Mouse (Mus musculus) fibroblast of lung, adult 2 months (primary cell): Measurements from ENCODE around the gene Atp9a.
A peak's percentile ranks its signal among the peaks of the same experiment; 100 is the strongest.
"Not testable (repeated sequence)": the region's sequence is repeated elsewhere in the genome, so short reads cannot be mapped to it uniquely, and the experiment has no call there.

Source experiments
- DNase-seq: peaks from one replicate; pipeline ENCODE4 v3.0.0-alpha.2; 2011; ENCODE audit warnings: low read depth

Atp9a gene

GRCm38 (mm10) chr2:168742059-168742627, at the start of gene Atp9a:
Atp9a (minus strand) TSS chr2:168742409.
- DNase-seq: no peak

- peak; percentile 3 for DNase-seq
Measured at GRCm38 (mm10) chr2:168791115-168791802, 49.0 kb upstream of the Atp9a start.

- no peak for DNase-seq
Measured at GRCm38 (mm10) chr2:168786174-168786573, 44.0 kb upstream of the Atp9a start.

GRCm38 (mm10) chr2:168780596-168780995, 38.4 kb upstream of the Atp9a start:
- no peak for DNase-seq

- no peak for DNase-seq
Measured at GRCm38 (mm10) chr2:168780024-168780423, 37.8 kb upstream of the Atp9a start.

DNA sequence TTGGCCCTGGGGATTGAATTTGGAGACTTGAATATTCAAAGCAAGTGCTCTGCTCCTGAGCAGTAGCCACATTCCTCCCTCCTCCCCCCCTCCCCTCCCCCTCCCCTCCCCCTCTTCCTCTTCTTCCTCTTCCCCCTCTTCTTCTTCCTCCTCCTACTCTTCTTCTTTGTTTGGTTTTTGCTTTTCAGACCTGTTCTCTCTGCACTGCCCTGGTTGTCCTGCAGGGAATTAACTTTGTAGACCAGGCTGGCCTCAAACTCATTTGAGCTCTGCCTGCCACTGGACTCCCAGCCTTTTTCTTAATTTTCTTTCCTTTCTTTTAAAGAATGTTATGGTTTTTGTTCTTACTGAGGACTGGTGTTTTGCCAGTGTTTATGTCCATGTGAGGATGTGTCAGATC, 35.3 kb upstream of the Atp9a start:
- no peak for DNase-seq

DNA sequence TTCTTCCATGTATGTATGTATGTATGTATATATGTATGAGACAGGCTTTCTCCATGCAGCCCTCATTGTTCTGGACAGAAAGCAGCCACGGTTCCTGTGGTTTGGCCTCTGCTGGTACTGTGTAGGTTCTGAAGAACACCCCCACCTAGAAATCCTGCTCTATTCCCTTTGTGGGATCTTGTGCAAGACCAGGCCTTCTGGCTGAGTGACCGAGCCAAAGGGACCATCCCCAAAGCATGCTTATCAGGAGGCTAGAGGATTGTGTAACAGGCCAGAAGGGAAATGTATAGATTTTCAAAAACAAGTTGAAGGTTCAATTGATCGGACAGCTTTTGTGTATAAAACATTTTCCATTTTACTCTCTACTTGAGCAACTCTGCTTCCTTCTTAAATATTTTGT, 34.0 kb upstream of the Atp9a start:
- DNase-seq: no peak

DNA sequence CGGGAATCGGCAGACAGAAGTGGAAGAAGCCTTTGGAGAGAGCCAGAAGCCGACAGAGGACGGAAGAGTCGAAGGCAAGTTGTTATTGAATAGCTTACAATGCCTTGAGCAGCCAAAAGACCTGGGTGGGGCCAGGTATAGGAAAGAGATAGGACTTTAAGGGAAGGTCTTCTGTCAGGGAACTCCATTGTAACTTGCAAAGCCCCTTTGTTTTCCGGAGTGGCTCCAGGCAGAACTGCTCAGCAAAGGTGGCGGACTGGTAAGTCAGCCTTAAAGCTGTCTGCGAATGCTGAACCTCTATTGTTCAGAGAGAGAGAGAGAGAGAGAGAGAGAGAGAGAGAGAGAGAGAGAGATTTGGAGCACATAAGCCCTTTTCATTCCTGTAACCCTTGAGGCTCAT, 27.1 kb upstream of the Atp9a start:
- no peak for DNase-seq

DNA sequence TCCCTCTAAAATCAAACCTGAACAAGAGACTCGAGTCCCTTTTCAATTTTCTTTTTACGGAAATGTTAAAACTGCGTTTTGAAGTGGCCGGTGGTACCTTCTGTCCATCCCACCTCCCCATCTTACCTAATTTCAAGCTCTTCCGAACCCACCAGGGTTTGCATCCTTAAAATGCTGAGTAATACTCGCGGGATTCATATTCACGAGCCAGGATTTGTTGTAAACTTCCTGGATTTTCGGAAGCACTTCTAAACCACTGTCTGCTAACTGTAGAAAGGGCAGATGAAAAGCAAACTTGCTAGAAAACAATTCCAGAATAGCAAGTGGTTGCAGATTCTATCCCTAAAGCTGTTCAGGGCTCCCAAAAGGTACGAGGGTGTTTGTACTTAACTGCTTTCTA, 25.4 kb upstream of the Atp9a start, which contains the start of gene Sall4:
TSS of gene Sall4 (minus strand) at position 362 of the 400 bp plus-strand sequence.
- no peak for DNase-seq

- no peak for DNase-seq
Measured at GRCm38 (mm10) chr2:168766538-168767361, 24.5 kb upstream of the Atp9a start.

GRCm38 (mm10) chr2:168765696-168766537, 23.7 kb upstream of the Atp9a start:
- DNase-seq: no peak

GRCm38 (mm10) chr2:168765065-168765681, 23.0 kb upstream of the Atp9a start:
- DNase-seq: no peak

DNA sequence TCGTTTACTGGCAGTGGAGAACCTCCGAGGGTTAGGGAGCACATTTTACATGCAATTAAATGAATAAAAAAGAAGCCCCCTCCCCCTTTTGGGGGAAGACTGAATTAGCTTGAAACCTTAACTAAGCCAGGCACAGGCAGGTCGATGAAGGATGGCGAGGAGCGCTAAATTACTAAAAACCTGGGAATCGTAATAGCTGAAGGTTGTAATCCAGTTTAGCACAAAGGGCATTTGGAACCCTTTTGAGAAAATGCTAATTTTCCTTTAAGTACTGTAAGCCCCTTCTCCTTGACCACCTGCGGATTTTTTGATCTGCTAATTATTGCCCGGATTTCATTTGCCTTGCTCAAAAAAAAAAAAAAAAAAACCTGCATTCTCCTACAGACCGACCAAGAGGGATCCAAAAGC, 22.3 kb upstream of the Atp9a start:
- DNase-seq: no peak

DNA sequence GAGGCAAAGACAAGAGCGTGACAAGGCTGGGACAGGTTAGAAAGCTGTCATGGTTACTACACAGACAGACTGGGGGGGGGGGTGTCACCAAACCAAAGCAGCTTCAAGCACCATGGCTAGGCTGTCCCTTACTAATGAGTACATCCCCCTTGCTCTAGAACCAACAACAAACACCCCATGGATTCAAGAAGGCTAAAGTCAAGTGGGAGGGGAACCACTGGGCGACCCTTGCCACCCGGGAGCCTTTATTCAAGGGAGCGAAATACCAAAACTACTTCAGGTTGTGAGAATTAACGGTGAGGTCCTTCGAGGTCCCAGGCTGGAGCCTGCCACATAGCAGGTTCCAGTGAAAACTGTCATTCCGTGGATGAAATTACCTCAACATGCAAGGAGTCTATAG, 21.6 kb upstream of the Atp9a start:
- DNase-seq: no peak

GRCm38 (mm10) chr2:168762411-168762815, 20.2 kb upstream of the Atp9a start:
- DNase-seq: no peak

DNA sequence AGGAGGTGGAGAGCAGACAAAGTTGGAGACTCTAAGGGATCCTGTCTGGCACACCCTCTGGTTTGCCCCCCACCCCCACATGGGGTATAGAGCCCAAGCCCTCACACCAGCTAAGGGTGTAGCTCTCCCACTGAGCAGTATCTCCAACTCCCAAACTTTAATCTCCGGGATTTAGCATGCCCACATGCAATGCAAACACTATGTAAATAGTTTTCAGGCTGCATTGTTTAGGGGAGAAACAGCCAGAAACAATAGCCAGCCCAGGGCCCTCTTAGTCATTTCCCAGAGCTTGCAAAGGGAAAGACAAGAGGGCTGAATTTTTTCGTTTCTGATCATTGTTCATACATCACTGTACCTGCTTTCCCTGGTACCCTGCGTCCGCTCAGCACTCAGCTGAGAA, 19.7 kb upstream of the Atp9a start:
- DNase-seq: no peak

- no peak for DNase-seq
Measured at GRCm38 (mm10) chr2:168761141-168761540, 18.9 kb upstream of the Atp9a start.

GRCm38 (mm10) chr2:168744406-168744805, 2.2 kb upstream of the Atp9a start:
- DNase-seq: not testable (repeated sequence)

DNA sequence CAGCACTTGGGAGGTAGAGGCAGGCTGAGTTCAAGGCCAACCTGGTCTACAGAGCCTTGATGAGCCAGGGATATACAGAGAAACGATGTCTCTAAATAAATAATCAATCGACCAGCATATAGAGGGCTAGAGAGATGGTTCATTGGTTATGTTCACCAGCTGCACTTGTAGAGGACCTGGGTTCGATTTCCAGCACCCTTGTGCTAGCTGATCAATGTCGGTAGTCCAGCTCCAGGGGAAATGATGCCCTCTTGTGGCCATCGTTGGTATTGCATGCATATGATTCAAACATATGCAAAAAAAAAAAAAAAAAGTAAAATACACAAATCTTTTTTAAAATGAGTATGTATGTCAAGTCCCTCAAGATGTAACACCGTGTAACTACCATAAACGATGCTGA, 440 bp upstream of the Atp9a start:
- no peak for DNase-seq

DNA sequence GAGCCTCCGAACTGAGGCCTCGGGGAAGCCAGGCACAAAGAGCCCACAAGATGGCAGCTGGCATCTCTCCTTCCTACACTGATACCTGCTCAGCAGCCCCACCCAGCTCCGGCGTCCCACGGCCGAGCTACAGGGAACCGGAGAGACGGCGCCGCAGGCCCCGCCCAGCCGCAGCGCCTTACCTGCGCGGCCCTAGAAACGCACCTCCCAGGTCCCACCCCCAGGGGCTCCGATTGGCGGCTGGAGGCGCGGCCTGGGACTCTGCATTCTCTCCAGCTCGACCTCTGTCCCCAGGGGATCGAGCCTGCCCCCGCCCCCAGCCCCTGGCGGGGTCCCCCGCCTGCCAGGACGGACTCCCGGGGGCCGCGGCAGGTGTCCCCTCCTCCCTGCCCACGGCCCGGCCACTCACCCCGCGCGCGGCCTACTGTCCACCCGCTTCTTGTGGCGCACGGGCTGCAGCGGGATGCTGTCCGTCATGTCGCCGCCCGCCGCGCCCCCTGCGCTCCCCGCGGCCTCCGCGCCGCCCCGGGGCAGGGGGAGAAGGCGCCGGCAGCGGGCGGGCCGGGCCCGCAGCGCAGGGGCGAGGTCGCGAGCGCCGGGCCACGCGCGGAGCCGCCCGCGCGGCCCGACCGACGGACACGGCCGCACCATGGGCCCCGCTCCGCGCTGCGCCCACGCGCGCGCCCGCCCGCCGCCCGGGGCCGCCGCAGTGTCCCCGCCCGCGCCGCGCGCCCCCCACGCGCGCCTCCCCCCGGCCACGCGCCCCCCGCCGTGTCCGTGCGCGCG, 743 bp downstream of the Atp9a start:
- DNase-seq: no peak

GRCm38 (mm10) chr2:168740496-168740895, 1.7 kb downstream of the Atp9a start:
- no peak for DNase-seq
